ENCODE assay signal across 8 mouse cellular contexts in the genomic region with DNA sequence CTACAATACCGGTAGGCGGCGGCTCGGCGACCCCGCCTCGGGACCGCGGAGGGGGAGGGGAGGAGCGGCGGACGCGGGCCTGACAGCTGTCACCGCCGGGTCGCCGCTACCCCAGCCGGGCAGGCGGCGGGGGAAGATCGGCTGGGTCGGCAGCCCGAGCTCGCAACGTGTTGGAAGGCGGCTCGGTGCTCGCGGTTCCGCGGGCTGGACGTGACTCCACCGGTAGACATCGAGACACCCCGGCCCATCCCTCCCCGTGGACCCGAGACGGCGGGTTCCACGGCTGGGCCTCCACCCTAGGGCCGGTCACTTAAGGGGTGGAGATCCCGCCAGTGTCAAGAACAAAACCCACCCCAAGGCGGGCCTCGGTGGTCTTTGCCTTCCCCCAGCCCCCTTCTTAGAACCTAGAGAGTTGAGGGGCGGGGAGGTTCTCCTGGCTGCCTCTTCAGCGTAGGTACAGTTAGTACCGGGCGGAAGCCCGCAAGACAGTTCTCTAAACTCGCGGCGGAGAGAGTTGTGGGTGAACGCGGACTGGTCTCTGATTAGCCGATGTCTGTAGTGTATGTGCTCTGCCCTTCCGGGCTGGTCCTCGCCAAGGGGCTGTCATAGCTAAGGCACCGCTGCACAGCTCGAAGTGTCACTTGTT. TPM values are rescaled to one million over a fixed set of nuclear protein-coding genes. Genes with fewer than 3 reads are reported as not detected.
DNase-seq lines count a peak whose midpoint lies in the region; ATAC-seq and TF ChIP-seq lines count a peak whose summit lies in the region.

No protein-coding gene starts in this region.

- no peaks in the 10 kb centered on the region for H3K27me3 ChIP-seq in neural tube, embryonic 11.5 days (ENCODE audit: control insufficient read depth, insufficient read depth, low read length)
- H3K27me3 ChIP-seq in heart, embryonic 13.5 days (replicated peaks): no peaks in the 10 kb centered on the region
- H3K27me3 ChIP-seq in splenic B cell, adult 2 months (ENCODE audit: control insufficient read depth, insufficient read depth, low read length, poor library complexity, severe bottlenecking): no peaks in the 10 kb centered on the region

- peak overlapping the region; percentile 69 for H3K4me3 ChIP-seq in neural tube, embryonic 11.5 days (ENCODE audit: low read depth, low read length)
- peak overlapping the region; percentile 96 for H3K4me3 ChIP-seq in heart, embryonic 13.5 days

- H3K4me2 ChIP-seq in neural tube, embryonic 11.5 days (ENCODE audit: low read depth): peak overlapping the region; percentile 48
- peak overlapping the region; percentile 85 for H3K4me2 ChIP-seq in heart, embryonic 13.5 days

- H3K36me3 ChIP-seq in neural tube, embryonic 11.5 days (ENCODE audit: control insufficient read depth, insufficient read depth, low read length): no peaks in the 10 kb centered on the region
- H3K36me3 ChIP-seq in heart, embryonic 13.5 days: peaks cover 24% of the 10 kb centered on the region
- 0 out of 2 replicates have a peak, but pooled peaks cover 1% of the 10 kb centered on the region for H3K36me3 ChIP-seq in splenic B cell, adult 2 months (ENCODE audit: control insufficient read depth, insufficient read depth, low read length, poor library complexity, severe bottlenecking)

- TF ChIP-seq CTCF in brain, embryonic 14.5 days (IDR thresholded peaks at IDR 0.05; ENCODE audit: borderline replicate concordance, extremely low read depth, insufficient read depth, insufficient read length): no peak

- H3K27ac ChIP-seq in neural tube, embryonic 11.5 days (ENCODE audit: low read depth, low read length): no peak overlapping the region
- peak overlapping the region; percentile 80 for H3K27ac ChIP-seq in heart, embryonic 13.5 days (replicated peaks)

- no peaks in the 10 kb centered on the region for H3K9me3 ChIP-seq in neural tube, embryonic 11.5 days (ENCODE audit: control insufficient read depth, low read length)
- H3K9me3 ChIP-seq in heart, embryonic 13.5 days: no peaks in the 10 kb centered on the region

- peak overlapping the region; percentile 62 for H3K9ac ChIP-seq in neural tube, embryonic 11.5 days (ENCODE audit: low read length)
- H3K9ac ChIP-seq in heart, embryonic 13.5 days: peak overlapping the region; percentile 95

- peak; percentile 80 for ATAC-seq in neural tube, embryonic 11.5 days (ENCODE audit: insufficient read depth, low FRiP score, low TSS enrichment)
- ATAC-seq in heart, embryonic 13.5 days (ENCODE audit: extremely low read depth, insufficient number of reproducible peaks, low FRiP score, low TSS enrichment): peak; percentile 63
- ATAC-seq in megakaryocyte, adult 5-6 weeks (ENCODE audit: poor library complexity, severe bottlenecking): peak; percentile 38

- WGBS in neural tube, embryonic 11.5 days: under 1% methylated on average over 48 of the region's 59 CpGs
- under 1% methylated on average over 59 of the region's 59 CpGs for WGBS in heart, embryonic 13.5 days

- DNase-seq in neural tube, embryonic 11.5 days (ENCODE audit: low spot score): peak; percentile 54
- no peak for DNase-seq in neural tube, embryonic 10.5 days (ENCODE audit: extremely low spot score, low spot score)
- DNase-seq in brain, embryonic 14.5 days (ENCODE audit: low read depth): peak; percentile 44
- peak; percentile 27 for DNase-seq in kidney, postnatal 14 days
- DNase-seq in splenic B cell, adult 2 months (ENCODE audit: low read depth, low spot score): peak; percentile 57
- DNase-seq in frontal cortex, postnatal 14 days (ENCODE audit: low spot score in 2 of 2): no peak

- TF ChIP-seq POLR2A in brain, embryonic 14.5 days (IDR thresholded peaks at IDR 0.05; ENCODE audit: borderline replicate concordance, extremely low read depth, insufficient read depth, insufficient read length, poor library complexity, severe bottlenecking): no peak

- H3K4me1 ChIP-seq in neural tube, embryonic 11.5 days (ENCODE audit: control insufficient read depth, insufficient read depth, low read length): 0 out of 2 replicates have a peak, but pooled peaks cover 2% of the 10 kb centered on the region
- H3K4me1 ChIP-seq in heart, embryonic 13.5 days: peaks cover 32% of the 10 kb centered on the region

RNA-seq across cellular contexts. Expression of a gene that starts 3.5 kb away (rescaled TPM):
- 36.4 and 36.6 TPM in 2 replicates for polyA plus RNA-seq in neural tube, embryonic 11.5 days (2014; fragmentation: Nextera tagmentation; extraction: Ambion mirVana)
- 28.5 and 31.8 TPM in 2 replicates for polyA plus RNA-seq in brain, embryonic 14.5 days (2012; rRNA removed)
- 31.3 and 37.0 TPM in 2 replicates for polyA plus RNA-seq in heart, embryonic 13.5 days (2015; fragmentation: Nextera tagmentation; extraction: Ambion mirVana)
- total RNA-seq in megakaryocyte, adult 5-6 weeks (2015): 15.6 and 20.9 TPM in 2 replicates
- 22.1 and 32.8 TPM in 2 replicates for total RNA-seq in megakaryocyte, adult 5-6 weeks (2017)

RNA-seq across cellular contexts. Expression of a gene that starts 9.0 kb away (rescaled TPM):
- 2.2 and 4.4 TPM in 2 replicates for polyA plus RNA-seq in neural tube, embryonic 11.5 days (2014; fragmentation: Nextera tagmentation; extraction: Ambion mirVana)
- 1.8 TPM in 2 replicates for polyA plus RNA-seq in brain, embryonic 14.5 days (2012; rRNA removed)
- polyA plus RNA-seq in heart, embryonic 13.5 days (2015; fragmentation: Nextera tagmentation; extraction: Ambion mirVana): 1.9 and 2.1 TPM in 2 replicates
- total RNA-seq in megakaryocyte, adult 5-6 weeks (2015): 0.18 TPM in 1 of 2 replicates, not detected in the other
- total RNA-seq in megakaryocyte, adult 5-6 weeks (2017): 1.0 TPM in 1 of 2 replicates, not detected in the other

Comparison
In these comparisons a context has a peak if more than half of its experiments do, and no peak if none do; other contexts are left out.
1. DNase-seq: peak in neural tube, embryonic 11.5 days (single experiment), brain, embryonic 14.5 days (single experiment), kidney, postnatal 14 days (single experiment) and splenic B cell, adult 2 months (single experiment); none in neural tube, embryonic 10.5 days (single experiment) and frontal cortex, postnatal 14 days (0 of 2).
2. Peak in every context shown above with its lines, with median percentiles within 50 percentile points of each other: ATAC-seq.